Mouse (Mus musculus) kidney, adult 2 months (tissue): ENCODE results near the gene Sit1. TPM values are rescaled to one million over a fixed set of nuclear protein-coding genes. Genes with fewer than 3 reads are reported as not detected.

ENCODE experiments used
- DNase-seq: peaks from one replicate; pipeline ENCODE4 v3.0.0; 2021
- H3K27ac ChIP-seq: fragments of 200-500 bp; 2 replicates; pipeline ENCODE4 v1.5.1; 2012; ENCODE audit warnings: low read depth, low read length, control low read depth, inconsistent platforms; ENCODE audit not compliant: insufficient read depth
- H3K27me3 ChIP-seq: fragments of 200-500 bp; replicated peaks from 2 replicates; pipeline ENCODE4 v1.6.1; 2012; ENCODE audit warnings: mild to moderate bottlenecking, moderate library complexity, low read length, inconsistent platforms; ENCODE audit not compliant: control insufficient read depth, insufficient read depth
- H3K36me3 ChIP-seq: fragments of 200-500 bp; 2 replicates; pipeline ENCODE4 v1.6.1; 2012; ENCODE audit warnings: mild to moderate bottlenecking, moderate library complexity, low read length, inconsistent platforms; ENCODE audit not compliant: control insufficient read depth, insufficient read depth
- H3K4me1 ChIP-seq: fragments of 200-500 bp; 2 replicates; pipeline ENCODE4 v1.6.1; 2011; ENCODE audit warnings: low read length; ENCODE audit not compliant: control insufficient read depth, insufficient read depth
- H3K4me3 ChIP-seq: fragments of 200-500 bp; 2 replicates; pipeline ENCODE4 v1.5.1; 2011; ENCODE audit warnings: mild to moderate bottlenecking, low read depth, low read length, control low read depth; ENCODE audit not compliant: insufficient read depth
- CTCF ChIP-seq: fragments of 200-500 bp; conservative IDR thresholded peaks from 2 replicates; pipeline ENCODE4 v1.5.1; 2011; ENCODE audit warnings: low read depth, mild to moderate bottlenecking, control low read depth, low read length, moderate library complexity, mixed read lengths; ENCODE audit not compliant: insufficient read depth, insufficient read length
- POLR2A ChIP-seq: fragments of 200-500 bp; IDR thresholded peaks from one replicate; pipeline ENCODE4 v1.6.1; 2011; ENCODE audit warnings: low read depth, low read length, control low read depth
- WGBS: fragments of 180-500 bp; shearing (Covaris S2); methylation state at CpG from one replicate; pipeline ENCODE4 v1.1.7; 2018; 5-methylcytosine and 5-hydroxymethylcytosine counted together
- polyA plus RNA-seq: library from polyadenylated mRNA; depleted of rRNA; stranded (reverse); fragments of >200 nt; gene quantifications from 2 replicates; pipeline ENCODE4 v1.2.3, GENCODE M21; 2012

Sit1 gene
- polyA plus RNA-seq, 1 experiment: 1.4 TPM

GRCm38 (mm10) chr4:43480985-43481384, 2.5 kb downstream of the Sit1 start:
- H3K4me3 ChIP-seq: no peak overlapping the region
- WGBS: 78% methylated on average over 5 of the region's 5 CpGs
- no peak overlapping the region for H3K27ac ChIP-seq
- no peaks in the 10 kb centered on the region for H3K4me1 ChIP-seq
- TF ChIP-seq CTCF: no peak
- TF ChIP-seq POLR2A: no peak
- H3K27me3 ChIP-seq: no peaks in the 10 kb centered on the region
- H3K36me3 ChIP-seq: no peaks in the 10 kb centered on the region
- DNase-seq: peak; percentile 42

- Histone ChIP-seq H3K27ac (no peak overlapping the region), H3K27me3 (no peaks in the 10 kb centered on the region), H3K4me1 (no peaks in the 10 kb centered on the region), H3K4me3 (peak overlapping the region; percentile 4; the same call in 1 of the 2 replicates), H3K36me3 (no peaks in the 10 kb centered on the region)
- 54% methylated on average over 24 of the region's 24 CpGs for WGBS
- TF ChIP-seq POLR2A (no peak), CTCF (peak; percentile 34; the same call in 1 of the 2 replicates)
- DNase-seq: peak; percentile 61
Measured at GRCm38 (mm10) chr4:43478906-43479832, 4.4 kb downstream of the Sit1 start.

GRCm38 (mm10) chr4:43478534-43478858, 5.0 kb downstream of the Sit1 start:
- DNase-seq: no peak
- Histone ChIP-seq H3K27ac (no peak overlapping the region), H3K27me3 (no peaks in the 10 kb centered on the region), H3K4me3 (peak overlapping the region; percentile 27), H3K36me3 (no peaks in the 10 kb centered on the region), H3K4me1 (no peaks in the 10 kb centered on the region)
- TF ChIP-seq POLR2A (no peak), CTCF (no peak)
- WGBS: 37% methylated on average over 8 of the region's 8 CpGs

- 18% methylated on average over 11 of the region's 11 CpGs for WGBS
- Histone ChIP-seq H3K36me3 (no peaks in the 10 kb centered on the region), H3K4me3 (peak overlapping the region; percentile 27), H3K27me3 (no peaks in the 10 kb centered on the region), H3K27ac (no peak overlapping the region), H3K4me1 (no peaks in the 10 kb centered on the region)
- DNase-seq: peak; percentile 93
- no peak for TF ChIP-seq POLR2A
- TF ChIP-seq CTCF: peak; percentile 62
Measured at GRCm38 (mm10) chr4:43477857-43478533, 5.5 kb downstream of the Sit1 start.

- TF ChIP-seq POLR2A (no peak), CTCF (no peak; the same call in 1 of the 2 replicates)
- WGBS: 78% methylated on average over 6 of the region's 6 CpGs
- H3K4me1 ChIP-seq: no peaks in the 10 kb centered on the region
- no peak overlapping the region for H3K4me3 ChIP-seq
- no peaks in the 10 kb centered on the region for H3K36me3 ChIP-seq
- H3K27me3 ChIP-seq: no peaks in the 10 kb centered on the region
- DNase-seq: peak; percentile 55
- H3K27ac ChIP-seq: no peak overlapping the region
Measured at GRCm38 (mm10) chr4:43476604-43477003, 6.9 kb downstream of the Sit1 start.

GRCm38 (mm10) chr4:43473636-43474035, 9.9 kb downstream of the Sit1 start:
- no peak for TF ChIP-seq POLR2A
- no peak for TF ChIP-seq CTCF
- no peaks in the 10 kb centered on the region for H3K27me3 ChIP-seq
- no peaks in the 10 kb centered on the region for H3K4me1 ChIP-seq
- no peak for DNase-seq
- no peak overlapping the region for H3K27ac ChIP-seq
- H3K4me3 ChIP-seq: no peak overlapping the region
- no peaks in the 10 kb centered on the region for H3K36me3 ChIP-seq
- WGBS: 61% methylated on average over 1 of the region's 1 CpGs

GRCm38 (mm10) chr4:43470301-43470700, 13.2 kb downstream of the Sit1 start:
- Histone ChIP-seq H3K4me1 (no peaks in the 10 kb centered on the region), H3K36me3 (no peaks in the 10 kb centered on the region), H3K4me3 (no peak overlapping the region), H3K27me3 (no peaks in the 10 kb centered on the region), H3K27ac (no peak overlapping the region)
- no peak for TF ChIP-seq POLR2A
- TF ChIP-seq CTCF: no peak
- DNase-seq: no peak
- WGBS: 93% methylated on average over 10 of the region's 10 CpGs
